Comparison of ENCODE assay signal across 16 mouse cellular contexts in genomic region chr1:176443712-176444111, GRCm38 (mm10).
"Had no signal": no experiment of that assay in that cellular context is flagged by ENCODE, and none has a peak within 500 bp of the region (broad histone marks: within the 10 kb centered on the region; RNA-seq: fewer than 3 reads in every experiment).

No protein-coding gene starts in this region.

- H3K27ac ChIP-seq: macrophage; midbrain, embryonic 13.5 days; midbrain, embryonic 15.5 days; neural tube, embryonic 12.5 days; stomach, embryonic 15.5 days; stomach, postnatal 0 days had no signal

- ATAC-seq: midbrain, embryonic 13.5 days; midbrain, embryonic 15.5 days had no signal

- H3K4me1 ChIP-seq: megakaryocyte, embryonic 14.5 days; midbrain, embryonic 13.5 days; midbrain, embryonic 15.5 days; neural tube, embryonic 12.5 days; stomach, embryonic 15.5 days had no signal

- H3K4me2 ChIP-seq: lung, embryonic 14.5 days; midbrain, embryonic 11.5 days; midbrain, embryonic 13.5 days; midbrain, embryonic 15.5 days; neural tube, embryonic 12.5 days; stomach, embryonic 15.5 days had no signal

- H3K36me3 ChIP-seq: midbrain, embryonic 13.5 days; midbrain, embryonic 15.5 days; neural tube, embryonic 12.5 days; stomach, embryonic 15.5 days had no signal

- H3K9ac ChIP-seq: lung, embryonic 14.5 days; midbrain, embryonic 13.5 days; midbrain, embryonic 15.5 days; neural tube, embryonic 12.5 days; stomach, embryonic 15.5 days had no signal

- H3K9me3 ChIP-seq: midbrain, embryonic 13.5 days; midbrain, embryonic 15.5 days; neural tube, embryonic 12.5 days; stomach, embryonic 15.5 days had no signal

- H3K27me3 ChIP-seq: megakaryocyte, embryonic 14.5 days; midbrain, embryonic 13.5 days; midbrain, embryonic 15.5 days; neural tube, embryonic 12.5 days; stomach, embryonic 15.5 days had no signal

- H3K4me3 ChIP-seq: megakaryocyte, embryonic 14.5 days; midbrain, embryonic 13.5 days; midbrain, embryonic 15.5 days; neural tube, embryonic 12.5 days; stomach, embryonic 15.5 days had no signal

- DNase-seq: lung, adult 18-20 months; lung, embryonic 14.5 days; lung, postnatal 10 days; lung, postnatal 36 days; right cerebral cortex, postnatal 14 days; thymus, adult 18-20 months; thymus, postnatal 14 days; thymus, postnatal 36 days had no signal
